Mouse (Mus musculus) c-Kit-negative CD71-positive TER-119-positive erythroid progenitor cells, embryonic 14.5 days (primary cell): ENCODE results near the gene Mpnd.

Experiments used
- DNase-seq: peaks from one replicate; pipeline ENCODE4 v3.0.0-alpha.2; 2013; ENCODE audit warnings: low read depth, low spot score

The Mpnd gene

GRCm38 (mm10) chr17:55986030-55986961 is 19.2 kb upstream of the Mpnd start, which contains the start of gene Fsd1:
Gene Fsd1, plus strand, starts transcription at chr17:55986509.
- no peak for DNase-seq

DNA sequence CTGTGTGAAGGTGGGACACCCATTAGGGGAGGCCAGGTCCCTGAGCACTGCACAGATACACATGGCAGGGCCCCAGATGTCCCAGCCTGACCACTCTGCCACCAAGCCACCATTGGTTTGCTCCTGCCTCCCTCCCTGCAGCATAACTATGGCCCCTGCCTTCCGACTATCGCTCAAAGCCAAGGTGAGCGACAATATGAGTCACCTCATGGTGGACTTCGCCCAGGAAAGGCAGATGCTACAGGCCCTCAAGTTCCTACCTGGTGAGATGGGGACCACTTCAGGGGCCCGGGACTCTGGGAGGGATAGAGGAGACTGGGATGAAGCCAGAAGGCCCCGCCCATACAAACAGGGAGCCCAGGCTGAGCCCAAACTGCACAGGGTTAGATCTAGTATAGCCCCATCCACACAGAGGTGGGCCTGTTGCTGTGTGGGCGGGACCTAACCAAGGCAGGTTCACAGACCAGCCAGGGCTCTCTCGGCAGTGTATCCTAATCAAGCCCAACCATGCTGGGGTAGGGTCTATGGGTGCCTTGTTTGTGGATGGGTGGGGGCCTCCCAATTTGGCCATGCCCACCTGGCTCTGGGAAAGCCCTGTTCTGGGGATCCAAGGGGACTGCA is 15.1 kb upstream of the Mpnd start:
- DNase-seq, result no peak

DNA sequence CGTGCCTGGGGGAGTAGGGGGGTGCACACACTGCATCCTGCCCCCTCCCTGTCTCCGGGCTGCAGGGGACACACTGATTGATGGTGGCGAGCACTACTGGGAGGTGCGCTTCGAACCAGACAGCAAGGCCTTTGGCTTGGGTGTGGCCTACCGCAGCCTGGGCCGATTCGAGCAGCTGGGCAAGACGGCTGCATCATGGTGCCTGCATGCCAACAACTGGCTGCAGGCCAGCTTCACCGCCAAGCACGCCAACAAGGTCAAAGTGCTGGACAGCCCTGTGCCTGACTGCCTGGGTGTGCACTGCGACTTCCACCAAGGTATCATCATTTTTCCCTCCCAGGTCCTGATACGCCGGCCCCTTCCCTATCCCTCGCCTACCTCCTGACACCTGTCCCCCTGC is 9.5 kb upstream of the Mpnd start:
- no peak for DNase-seq

DNA sequence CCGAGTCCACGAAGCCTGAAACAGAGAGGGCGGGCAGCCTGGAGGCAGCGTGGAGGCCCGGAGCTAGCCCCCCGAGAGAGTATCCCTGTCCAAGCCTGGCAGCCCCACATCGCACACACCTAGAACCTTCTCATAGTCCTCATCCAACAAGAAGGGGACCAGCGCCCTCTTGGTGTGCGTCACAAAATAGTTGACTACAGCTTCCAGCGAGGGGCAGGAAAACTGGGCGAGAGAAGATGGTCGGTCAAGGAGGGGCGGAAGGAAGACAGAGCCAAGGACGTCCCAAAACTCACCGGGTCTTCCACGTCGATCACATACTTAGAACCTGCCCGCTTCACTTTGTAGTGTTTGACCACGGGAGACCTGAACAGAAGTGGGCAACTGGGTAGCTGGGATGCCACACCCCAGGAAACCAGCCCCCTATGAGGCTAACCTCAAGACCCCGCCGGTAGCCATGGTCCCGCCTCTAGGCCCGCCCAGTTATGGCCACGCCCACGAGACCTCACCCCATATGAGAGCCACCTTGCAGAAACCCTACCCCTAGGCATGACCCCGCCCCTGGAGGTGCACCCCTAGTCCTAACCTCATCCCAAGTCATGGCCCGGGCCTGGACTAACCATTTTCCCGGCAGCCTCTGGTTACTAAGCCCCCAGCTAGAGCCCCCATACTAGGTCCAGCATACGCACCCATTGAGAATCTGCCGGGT is 5.6 kb upstream of the Mpnd start:
- DNase-seq, result no peak

GRCm38 (mm10) chr17:56003000-56003399 is 2.5 kb upstream of the Mpnd start:
- no peak for DNase-seq

GRCm38 (mm10) chr17:56006956-56007355 is 1.4 kb downstream of the Mpnd start:
- DNase-seq, result no peak

- no peak for DNase-seq
Measured at GRCm38 (mm10) chr17:56007444-56008355, 2.2 kb downstream of the Mpnd start.

GRCm38 (mm10) chr17:56008356-56009087 is 3.0 kb downstream of the Mpnd start:
- peak; percentile 83 for DNase-seq

DNA sequence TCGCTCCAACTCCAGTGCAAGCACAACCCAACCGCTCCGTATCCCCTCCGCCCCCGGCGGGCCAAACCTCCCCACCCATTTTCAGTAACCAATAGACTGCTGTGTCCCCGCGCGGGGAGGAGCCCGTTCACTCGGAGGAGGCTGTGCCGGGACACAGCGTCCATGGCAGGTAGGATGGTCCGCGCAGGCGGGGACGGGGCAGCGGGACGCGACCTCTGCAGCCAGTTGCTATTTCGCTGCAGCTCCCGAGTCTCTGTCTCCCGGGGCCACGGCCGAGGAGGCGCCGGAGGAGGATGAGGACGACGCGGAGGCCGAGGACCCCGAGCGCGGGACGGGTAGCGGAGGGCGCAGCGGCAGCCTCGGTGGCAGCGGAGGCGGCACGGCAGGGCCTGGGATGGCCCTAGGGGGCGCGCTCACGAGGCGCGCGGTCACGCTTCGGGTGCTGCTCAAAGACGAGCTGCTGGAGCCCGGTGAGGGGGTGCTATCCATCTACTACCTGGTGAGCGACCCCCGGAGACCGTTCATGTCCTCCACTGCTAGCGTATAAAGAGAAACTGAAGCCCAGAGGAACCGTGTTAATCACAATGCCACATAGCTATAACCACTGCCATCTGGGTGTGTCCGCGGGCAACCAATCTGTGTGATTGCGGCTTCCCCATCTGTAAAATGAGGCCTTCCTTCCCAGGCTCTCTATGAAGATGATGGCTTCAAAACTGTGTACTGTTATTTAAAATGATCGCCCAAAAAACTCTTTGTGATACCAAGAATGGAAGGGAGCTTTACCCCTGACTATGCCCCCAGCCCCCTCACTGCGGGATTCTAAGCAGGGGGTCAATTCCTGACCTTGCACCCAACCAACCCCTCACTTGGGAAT is 3.8 kb downstream of the Mpnd start:
- DNase-seq, result peak; percentile 64

GRCm38 (mm10) chr17:56009962-56010240 is 4.4 kb downstream of the Mpnd start:
- DNase-seq, result no peak

- no peak for DNase-seq
Measured at GRCm38 (mm10) chr17:56010255-56010654, 4.7 kb downstream of the Mpnd start.

- DNase-seq, result peak; percentile 62
Measured at GRCm38 (mm10) chr17:56010681-56011080, 5.2 kb downstream of the Mpnd start.

- DNase-seq, result no peak
Measured at GRCm38 (mm10) chr17:56011441-56011840, 5.9 kb downstream of the Mpnd start.

GRCm38 (mm10) chr17:56015293-56015692 is 9.8 kb downstream of the Mpnd start:
- no peak for DNase-seq

DNA sequence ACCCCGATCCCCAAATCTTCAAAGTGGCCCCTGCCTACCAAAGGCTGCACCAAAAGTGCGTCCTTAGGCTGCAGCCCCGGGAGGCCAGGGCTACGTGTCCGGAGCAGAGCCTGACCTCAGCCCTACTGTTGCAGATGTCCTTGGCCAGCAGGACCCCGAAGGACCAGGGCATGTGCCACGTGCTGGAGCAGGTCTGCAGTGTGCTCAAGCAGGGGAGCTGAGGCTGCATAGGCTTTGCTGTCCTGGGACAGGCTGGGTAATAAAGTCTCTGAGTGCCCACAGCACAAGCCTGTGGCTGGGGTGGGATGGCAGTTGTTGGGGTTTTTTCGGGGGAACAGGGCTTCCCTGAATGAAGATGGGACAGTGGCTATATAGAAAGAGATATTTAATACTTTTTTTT is 10.9 kb downstream of the Mpnd start:
- DNase-seq, result no peak

GRCm38 (mm10) chr17:56016793-56017785 is 11.6 kb downstream of the Mpnd start:
- DNase-seq, result no peak

DNA sequence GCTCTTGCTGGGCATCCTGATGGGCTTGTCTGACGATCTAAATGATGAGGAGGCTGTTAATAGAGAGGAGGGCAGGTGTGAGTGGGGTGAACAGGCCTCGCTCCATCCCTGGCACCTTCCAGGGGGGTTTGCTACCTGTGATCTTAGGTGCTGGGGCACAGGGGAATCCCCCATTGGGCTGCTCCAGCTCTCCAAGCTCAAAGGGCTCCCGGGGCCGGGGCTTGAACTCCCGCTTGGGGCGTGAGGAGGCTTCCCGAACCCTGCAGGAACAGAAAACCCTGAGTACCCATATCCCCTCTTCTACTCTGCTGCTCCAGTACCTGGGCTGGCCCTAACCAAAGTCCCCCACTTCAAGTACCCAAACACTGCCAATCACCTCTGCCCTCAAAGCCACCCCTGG is 12.3 kb downstream of the Mpnd start:
- DNase-seq, result no peak

DNA sequence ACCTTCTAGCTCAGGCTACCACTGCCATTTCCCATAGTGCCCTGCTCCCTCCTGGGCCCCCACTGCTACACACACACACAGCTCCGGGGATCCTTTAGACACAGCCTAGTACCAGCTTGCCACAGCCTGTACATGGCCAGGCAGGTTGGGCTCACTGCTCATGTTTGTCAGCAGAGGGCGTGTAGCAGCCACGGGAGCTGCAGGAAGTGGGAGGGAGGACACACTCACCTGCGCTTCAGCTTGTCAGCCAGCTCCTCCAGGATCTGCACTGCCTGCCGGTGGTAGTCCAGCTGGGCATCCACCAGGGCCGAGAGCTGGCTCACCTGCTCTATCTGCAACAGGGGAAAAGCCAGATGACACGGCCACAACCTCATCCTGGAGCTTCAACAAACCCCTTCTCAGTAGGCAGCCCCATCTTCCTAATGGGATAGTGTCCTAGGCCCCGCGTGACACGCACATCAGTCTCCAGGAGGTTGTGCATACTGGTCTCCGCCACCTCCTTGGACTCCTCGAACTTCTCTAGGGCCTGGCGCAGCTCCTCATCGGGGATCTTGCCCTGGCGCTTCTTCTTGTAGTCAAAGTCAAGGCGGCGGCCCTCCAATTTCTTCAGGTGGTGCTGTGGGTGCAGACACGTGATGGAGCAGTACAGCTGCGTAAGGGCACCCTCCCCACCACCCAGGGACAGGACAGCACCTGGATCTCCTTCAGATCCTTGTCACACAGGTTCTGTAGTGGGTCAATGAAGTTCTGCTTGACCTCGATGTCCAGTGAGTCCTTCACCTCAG is 13.0 kb downstream of the Mpnd start:
- DNase-seq, result no peak
